Mouse (Mus musculus): ENCODE measurements around the gene Cbx5.
"Not testable (repeated sequence)": the region's sequence is repeated elsewhere in the genome, so short reads cannot be mapped to it uniquely, and the experiment has no call there.

Cbx5 gene

GRCm38 (mm10) chr15:103251595-103251994 is 12.0 kb upstream of the Cbx5 start:
- DNase-seq (ENCODE audit: low read depth in 1 of 2, low spot score in 2 of 2), result no peak

GRCm38 (mm10) chr15:103250195-103250740 is 10.7 kb upstream of the Cbx5 start:
- DNase-seq (ENCODE audit: low read depth in 1 of 2, low spot score in 2 of 2), result peak; percentile 62 to 85

GRCm38 (mm10) chr15:103249511-103249910 is 9.9 kb upstream of the Cbx5 start:
- DNase-seq (ENCODE audit: low read depth in 1 of 2, low spot score in 2 of 2), result not testable (repeated sequence)

GRCm38 (mm10) chr15:103248401-103249313 is 9.0 kb upstream of the Cbx5 start:
- no peak for DNase-seq (ENCODE audit: low read depth in 1 of 2, low spot score in 2 of 2)

- DNase-seq (ENCODE audit: low read depth in 1 of 2, low spot score in 2 of 2), result no peak
Observed at GRCm38 (mm10) chr15:103247782-103248400, 8.3 kb upstream of the Cbx5 start.

GRCm38 (mm10) chr15:103247078-103247781 is 7.6 kb upstream of the Cbx5 start:
- DNase-seq (ENCODE audit: low read depth in 1 of 2, low spot score in 2 of 2), result no peak

GRCm38 (mm10) chr15:103245616-103246015 is 6.0 kb upstream of the Cbx5 start:
- no peak for DNase-seq (ENCODE audit: low read depth in 1 of 2, low spot score in 2 of 2)

- DNase-seq (ENCODE audit: low read depth in 1 of 2, low spot score in 2 of 2), result no peak
Observed at GRCm38 (mm10) chr15:103242885-103243284, 3.3 kb upstream of the Cbx5 start.

GRCm38 (mm10) chr15:103241071-103242018 is 1.7 kb upstream of the Cbx5 start:
- DNase-seq (ENCODE audit: low read depth in 1 of 2, low spot score in 2 of 2), result not testable (repeated sequence)

GRCm38 (mm10) chr15:103240160-103241028 is 778 bp upstream of the Cbx5 start, which contains the start of gene Hnrnpa1:
Gene Hnrnpa1, plus strand, starts transcription at chr15:103240432.
- peak; percentile 84 for DNase-seq (ENCODE audit: low read depth in 1 of 2, low spot score in 2 of 2)

- peak; percentile 77 to 80 for DNase-seq (ENCODE audit: low read depth in 1 of 2, low spot score in 2 of 2)
Observed at GRCm38 (mm10) chr15:103239130-103239684, 409 bp downstream of the Cbx5 start.

- no peak for DNase-seq (ENCODE audit: low read depth in 1 of 2, low spot score in 2 of 2)
Observed at GRCm38 (mm10) chr15:103237295-103237694, 2.3 kb downstream of the Cbx5 start.

- no peak for DNase-seq (ENCODE audit: low read depth in 1 of 2, low spot score in 2 of 2)
Observed at GRCm38 (mm10) chr15:103233119-103233518, 6.5 kb downstream of the Cbx5 start.

- DNase-seq (ENCODE audit: low read depth in 1 of 2, low spot score in 2 of 2), result no peak
Observed at GRCm38 (mm10) chr15:103228904-103229303, 10.7 kb downstream of the Cbx5 start.

GRCm38 (mm10) chr15:103227572-103227971 is 12.0 kb downstream of the Cbx5 start:
- DNase-seq (ENCODE audit: low read depth in 1 of 2, low spot score in 2 of 2), result no peak

GRCm38 (mm10) chr15:103227022-103227421 is 12.6 kb downstream of the Cbx5 start:
- DNase-seq (ENCODE audit: low read depth in 1 of 2, low spot score in 2 of 2), result no peak

- no peak for DNase-seq (ENCODE audit: low read depth in 1 of 2, low spot score in 2 of 2)
Observed at GRCm38 (mm10) chr15:103224161-103224560, 15.5 kb downstream of the Cbx5 start.

- no peak for DNase-seq (ENCODE audit: low read depth in 1 of 2, low spot score in 2 of 2)
Observed at GRCm38 (mm10) chr15:103221386-103221785, 18.2 kb downstream of the Cbx5 start.

GRCm38 (mm10) chr15:103220785-103221184 is 18.8 kb downstream of the Cbx5 start:
- no peak for DNase-seq (ENCODE audit: low read depth in 1 of 2, low spot score in 2 of 2)

All from monocyte, adult 2 months (primary cell).